In genomic region chr9:25132920-25133319, GRCm38 (mm10) we compare ENCODE assay signal across 24 mouse cellular contexts. TPM values are rescaled to one million over a fixed set of nuclear protein-coding genes. Genes with fewer than 3 reads are reported as not detected.
DNase-seq lines count a peak whose midpoint lies in the region; ATAC-seq and TF ChIP-seq lines count a peak whose summit lies in the region.
"Had no signal": no experiment of that assay in that cellular context is flagged by ENCODE, and none has a peak within 500 bp of the region (broad histone marks: within the 10 kb centered on the region; RNA-seq: fewer than 3 reads in every experiment).

No protein-coding gene starts in this region.

- no peaks in the 10 kb centered on the region for H3K27me3 ChIP-seq in lung, embryonic 14.5 days (ENCODE audit: insufficient read depth, low read length)
- H3K27me3 ChIP-seq: heart, embryonic 13.5 days; hindbrain, embryonic 12.5 days had no signal

- DNase-seq in gastrocnemius, adult 2 months, result no peak
- DNase-seq in gastrocnemius, postnatal 4 days (ENCODE audit: low spot score in 2 of 2), result no peak
- DNase-seq in lung, embryonic 14.5 days, result no peak
- DNase-seq in lung, postnatal 4 days, result no peak
- peak; percentile 33 for DNase-seq in brain, adult 2 months (ENCODE audit: low read depth, low spot score)
- peak; percentile 28 for DNase-seq in telencephalon, adult 2 months (ENCODE audit: low read depth, low spot score)
- DNase-seq in MN1 (ENCODE audit: low spot score), result no peak
- DNase-seq: adrenal gland, adult 2 months; adrenal gland, postnatal 25 days; cerebellum, adult 2 months; cerebellum, postnatal 10 days; gastrocnemius, postnatal 14 days; heart, postnatal 4 days had no signal

- H3K4me3 ChIP-seq in gastrocnemius, adult 2 months, result no peak overlapping the region
- H3K4me3 ChIP-seq in lung, embryonic 14.5 days (ENCODE audit: low read depth, low read length), result no peak overlapping the region
- H3K4me3 ChIP-seq: embryonic facial prominence, embryonic 10.5 days; erythroblast, embryonic 14.5 days; forebrain, embryonic 10.5 days; heart, embryonic 13.5 days; hindbrain, embryonic 12.5 days had no signal

- ATAC-seq in lung, embryonic 14.5 days (ENCODE audit: insufficient read depth), result peak; percentile 44; the same call in 1 of the 2 replicates
- ATAC-seq: forebrain, embryonic 14.5 days; hindbrain, embryonic 16.5 days had no signal

- H3K9ac ChIP-seq in lung, embryonic 14.5 days, result no peak overlapping the region
- H3K9ac ChIP-seq: heart, embryonic 13.5 days; hindbrain, embryonic 12.5 days had no signal

- no peaks in the 10 kb centered on the region for H3K36me3 ChIP-seq in lung, embryonic 14.5 days (ENCODE audit: insufficient read depth)

- no peak for TF ChIP-seq CTCF in gastrocnemius, adult 2 months (IDR thresholded peaks at IDR 0.05)
- no peak for TF ChIP-seq CTCF in lung, embryonic 14.5 days (IDR thresholded peaks at IDR 0.05; ENCODE audit: low read depth)

- intact Hi-C loops in gastrocnemius, adult 2 months (cut with DNase I), result no loop called here

- no peak overlapping the region for H3K4me2 ChIP-seq in lung, embryonic 14.5 days
- H3K4me2 ChIP-seq: heart, embryonic 13.5 days; hindbrain, embryonic 12.5 days had no signal

- H3K9me3 ChIP-seq in lung, embryonic 14.5 days (ENCODE audit: low read depth, low read length), result no peaks in the 10 kb centered on the region
- H3K9me3 ChIP-seq: embryonic facial prominence, embryonic 10.5 days; forebrain, embryonic 10.5 days; heart, embryonic 13.5 days; hindbrain, embryonic 12.5 days had no signal

- H3K27ac ChIP-seq in gastrocnemius, adult 2 months, result peak overlapping the region; percentile 56
- H3K27ac ChIP-seq in lung, embryonic 14.5 days (ENCODE audit: low read depth), result no peak overlapping the region
- H3K27ac ChIP-seq: embryonic facial prominence, embryonic 10.5 days; forebrain, embryonic 10.5 days; heart, embryonic 13.5 days; hindbrain, embryonic 12.5 days had no signal

- H3K4me1 ChIP-seq in lung, embryonic 14.5 days (ENCODE audit: insufficient read depth), result no peaks in the 10 kb centered on the region
- H3K4me1 ChIP-seq: embryonic facial prominence, embryonic 10.5 days; forebrain, embryonic 10.5 days; heart, embryonic 13.5 days; hindbrain, embryonic 12.5 days had no signal

- WGBS in lung, embryonic 14.5 days, result 50% methylated on average over 4 of the region's 4 CpGs

RNA-seq across cellular contexts. Expression of gene Herpud2, which starts 18.7 kb away (rescaled TPM):
- total RNA-seq in gastrocnemius, adult 2 months (2021), result 10 to 100 TPM; 41.5 to 50.0 TPM
- 10 to 100 TPM; 45.8 to 49.3 TPM for total RNA-seq in gastrocnemius, postnatal 4 days (2021)
- 31.1 and 34.3 TPM in 2 replicates for polyA plus RNA-seq in lung, embryonic 14.5 days (2014; fragmentation: Nextera tagmentation; extraction: Ambion mirVana)

RNA-seq across cellular contexts. Expression of gene Gm10181, which starts 43.7 kb away (rescaled TPM):
- not detected for total RNA-seq in gastrocnemius, adult 2 months (2021)
- not detected for total RNA-seq in gastrocnemius, postnatal 4 days (2021)
- not detected in 2 replicates for polyA plus RNA-seq in lung, embryonic 14.5 days (2014; fragmentation: Nextera tagmentation; extraction: Ambion mirVana)
- total RNA-seq: adrenal gland, adult 2 months; adrenal gland, postnatal 25 days; gastrocnemius, postnatal 14 days; granulocyte monocyte progenitor cell, adult 5-6 weeks; heart, postnatal 4 days had no signal
- polyA plus RNA-seq: adrenal gland, adult 2 months; C2C12; cerebellum, adult 2 months; embryonic facial prominence, embryonic 10.5 days; embryonic facial prominence, embryonic 14.5 days; erythroblast, embryonic 14.5 days; forebrain, embryonic 10.5 days; forebrain, embryonic 14.5 days; heart, embryonic 13.5 days; heart, postnatal 0 days; hindbrain, embryonic 12.5 days; hindbrain, embryonic 16.5 days had no signal

Comparison
In these comparisons a context has a peak if more than half of its experiments do, and no peak if none do; other contexts are left out.
1. DNase-seq: peak in brain, adult 2 months (single experiment) and telencephalon, adult 2 months (single experiment); none in gastrocnemius, adult 2 months (single experiment), gastrocnemius, postnatal 4 days (0 of 2), lung, embryonic 14.5 days (single experiment), lung, postnatal 4 days (0 of 2) and MN1 (single experiment).